Mouse (Mus musculus): ENCODE data around the gene Gab3.

The Gab3 gene

DNA sequence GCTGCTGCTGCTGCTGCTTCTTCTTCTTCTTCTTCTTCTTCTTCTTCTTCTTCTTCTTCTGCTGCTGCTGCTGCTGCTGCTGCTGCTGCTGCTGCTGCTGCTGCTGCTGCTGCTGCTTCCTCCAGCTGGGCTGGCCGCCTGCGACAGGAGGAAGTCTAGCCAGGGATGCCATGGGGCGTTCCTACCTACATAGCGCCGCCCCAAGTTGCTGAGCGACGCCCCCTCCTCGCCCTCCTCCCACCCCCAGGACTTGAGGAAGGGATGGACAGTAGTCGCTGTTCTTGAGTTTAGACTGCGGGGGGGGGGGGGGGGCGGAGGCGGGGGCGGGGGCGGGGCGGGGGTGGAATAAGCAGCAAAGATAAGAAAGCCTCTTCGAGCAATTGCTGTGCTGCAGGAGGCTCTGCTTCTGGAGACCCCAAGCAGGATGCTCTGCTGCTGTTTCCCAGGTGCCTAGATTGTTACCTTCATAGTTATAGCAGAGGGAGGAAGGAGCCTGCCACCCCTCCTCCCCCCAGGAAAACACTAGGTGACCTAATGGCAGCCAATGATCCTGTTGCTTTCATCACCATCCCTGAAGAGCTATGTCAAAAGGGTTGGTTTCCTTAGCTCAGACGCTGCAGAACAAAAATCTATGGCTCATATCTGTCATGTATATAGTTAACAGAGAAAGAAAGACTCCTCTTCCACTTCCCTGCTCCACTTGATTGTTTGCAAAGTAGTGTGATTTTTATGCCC, at the start of gene Gab3:
Gene Gab3 (minus strand): TSS at position 685 of the 735 bp plus-strand sequence.
- peak; percentile 5 for DNase-seq (ENCODE audit: low spot score)

DNA sequence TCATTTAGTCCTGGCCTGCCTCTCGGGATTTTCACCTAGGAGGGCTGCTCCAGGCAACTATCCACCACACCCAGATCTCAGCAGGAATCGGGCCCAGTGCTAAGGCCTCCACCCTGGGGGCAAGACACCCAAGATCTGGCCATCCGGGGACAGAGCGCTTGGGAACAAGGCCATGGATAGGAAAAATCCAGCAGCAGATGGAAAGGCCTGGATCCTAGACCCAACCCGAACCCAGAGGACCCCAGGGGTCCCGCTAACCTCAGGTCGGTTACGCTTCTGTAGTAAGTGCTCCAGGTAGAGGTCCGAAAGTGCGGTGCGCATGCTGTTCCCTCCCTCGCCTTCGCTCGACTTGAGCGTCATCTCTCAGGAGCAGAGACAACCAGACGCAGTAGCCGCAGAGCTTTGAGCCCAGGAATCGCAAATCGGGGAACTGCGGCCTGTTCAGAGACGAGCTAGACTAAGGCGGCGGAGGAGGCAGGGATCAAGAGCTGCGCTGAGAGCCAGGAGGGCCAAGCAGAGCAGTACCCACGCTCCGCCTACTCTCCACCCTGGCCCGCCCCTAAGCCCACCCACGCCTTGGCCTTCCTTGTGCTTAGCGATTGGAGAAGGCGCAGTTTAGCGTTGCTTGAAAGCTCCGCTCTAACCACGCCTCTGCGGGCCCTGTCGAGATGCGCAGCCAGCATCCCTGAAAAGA, 45.4 kb upstream of the Gab3 start, which contains the start of gene Mpp1:
Gene Mpp1 (minus strand): TSS at position 550 of the 694 bp plus-strand sequence.
- DNase-seq (ENCODE audit: low spot score): peak; percentile 34

DNA sequence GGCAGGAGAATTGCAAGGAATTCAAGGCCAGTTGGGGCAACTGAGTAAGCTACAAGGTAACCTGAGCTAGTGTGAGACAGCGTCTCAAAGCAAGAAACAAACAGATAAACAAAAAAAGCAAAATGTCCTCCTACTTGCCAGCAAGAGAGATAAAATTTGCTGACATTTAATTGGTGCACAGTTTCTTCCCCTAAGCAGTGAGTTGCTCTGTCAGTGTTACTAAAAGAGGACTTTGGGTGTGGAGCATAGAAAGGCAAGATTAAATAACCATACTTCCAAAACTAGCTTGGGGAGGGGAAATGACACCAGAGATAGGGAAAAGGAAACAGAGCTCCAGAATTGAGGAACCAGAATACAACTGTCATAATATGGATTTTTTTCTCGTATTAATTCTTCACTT, 44.2 kb upstream of the Gab3 start:
- DNase-seq (ENCODE audit: low spot score): no peak

DNA sequence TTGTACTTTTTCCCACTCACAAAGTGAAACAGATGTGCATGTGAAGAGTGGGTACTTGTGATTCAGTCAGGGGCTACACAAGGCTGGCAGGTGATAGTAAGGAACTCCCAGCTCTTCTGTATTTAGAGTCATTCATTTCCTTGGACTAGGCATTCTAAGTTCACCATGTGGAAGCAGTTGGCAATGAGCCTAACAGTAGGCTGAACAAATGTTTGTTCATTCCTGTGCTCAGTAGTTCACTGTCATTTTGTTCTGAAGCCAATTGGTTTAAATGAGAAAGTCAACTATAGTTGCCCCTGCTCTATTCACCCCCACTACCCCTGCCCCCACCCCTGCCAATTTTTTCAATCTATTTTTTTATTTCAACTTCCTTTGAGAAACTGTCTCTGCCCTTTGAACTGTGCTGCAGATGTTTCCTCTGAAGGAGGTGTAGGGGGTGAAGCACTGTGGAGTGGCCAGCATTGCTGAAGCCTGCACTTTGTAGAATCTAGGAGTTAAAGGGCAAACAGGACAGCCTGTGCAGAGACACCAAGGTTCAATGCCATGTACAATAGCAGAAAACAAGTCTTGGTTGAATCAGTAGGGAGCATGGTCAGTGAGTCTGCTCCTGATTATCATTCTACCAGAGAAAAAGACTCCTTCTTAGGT, 43.2 kb upstream of the Gab3 start:
- DNase-seq (ENCODE audit: low spot score): no peak

DNA sequence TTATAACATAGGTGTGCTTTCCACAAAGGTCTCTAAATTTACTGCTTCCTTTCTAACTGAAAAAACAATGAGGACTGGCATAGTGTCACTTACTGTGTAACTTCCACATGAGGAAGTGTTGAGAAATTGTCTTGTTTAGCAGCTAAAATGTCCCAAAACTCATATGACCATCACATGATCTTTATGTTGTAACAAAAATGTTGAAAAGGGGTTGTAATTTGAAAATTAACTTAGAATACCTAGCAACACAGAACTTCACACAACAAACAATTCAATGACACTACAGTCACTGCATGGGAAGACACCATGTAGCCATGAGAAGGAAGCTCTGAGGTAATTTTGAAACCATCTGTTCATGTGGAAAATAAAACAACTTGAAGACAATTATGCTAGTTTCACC, 41.6 kb upstream of the Gab3 start:
- no peak for DNase-seq (ENCODE audit: low spot score)

DNA sequence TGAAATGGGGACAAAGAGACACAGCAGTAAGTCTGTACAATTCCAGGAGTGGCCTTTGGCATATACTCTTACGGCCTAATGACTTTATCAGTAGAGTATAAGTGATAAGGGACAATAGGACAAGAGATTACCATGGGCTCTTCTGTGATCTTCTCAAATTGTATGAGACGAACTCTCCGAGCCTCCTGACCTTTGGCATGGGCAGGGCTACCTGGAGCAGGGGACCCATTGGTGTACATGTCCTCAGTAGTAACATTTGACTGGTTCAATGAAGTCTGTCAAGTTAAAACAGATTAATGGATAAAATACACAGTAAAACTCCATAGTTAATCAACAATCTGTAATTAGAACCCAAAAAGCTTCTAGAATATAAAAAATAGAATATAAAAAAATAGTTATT, 40.3 kb upstream of the Gab3 start:
- no peak for DNase-seq (ENCODE audit: low spot score)

DNA sequence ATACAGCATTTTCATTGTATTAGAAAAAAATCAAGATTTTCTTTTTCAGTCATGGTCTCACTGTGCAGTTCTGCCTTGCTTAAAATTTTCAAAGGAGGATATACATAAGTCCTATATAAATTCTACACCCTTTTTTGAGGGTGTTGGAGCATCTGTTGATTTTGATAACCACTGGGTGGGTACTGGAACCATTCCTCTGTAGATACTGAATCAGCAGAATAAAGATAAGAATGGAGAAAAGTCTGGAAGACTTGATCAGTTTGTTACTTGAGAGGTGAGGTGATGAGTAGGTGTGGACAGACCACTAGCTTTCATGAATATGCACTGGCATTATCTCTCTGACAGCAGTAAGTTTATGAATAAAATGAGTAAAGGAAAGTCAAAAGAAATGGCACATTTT, 30.3 kb upstream of the Gab3 start:
- DNase-seq (ENCODE audit: low spot score): no peak

DNA sequence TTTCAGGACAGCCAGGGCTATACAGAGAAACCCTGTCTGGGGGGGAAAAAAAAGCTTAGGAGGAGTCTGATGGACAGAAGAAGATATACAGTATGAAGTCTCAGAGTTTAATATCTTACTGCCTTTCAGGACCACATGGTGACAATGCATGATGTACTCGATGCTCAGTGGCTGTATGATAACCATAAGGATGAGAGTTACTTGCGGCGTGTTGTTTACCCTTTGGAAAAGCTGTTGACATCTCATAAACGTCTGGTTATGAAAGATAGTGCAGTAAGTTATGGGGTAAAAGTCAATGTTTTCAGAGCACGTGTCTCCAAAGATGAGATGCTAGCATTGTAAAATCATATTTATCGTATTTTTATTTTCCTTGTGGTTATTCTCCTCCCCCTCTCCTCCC, 17.0 kb upstream of the Gab3 start:
- DNase-seq (ENCODE audit: low spot score): no peak

DNA sequence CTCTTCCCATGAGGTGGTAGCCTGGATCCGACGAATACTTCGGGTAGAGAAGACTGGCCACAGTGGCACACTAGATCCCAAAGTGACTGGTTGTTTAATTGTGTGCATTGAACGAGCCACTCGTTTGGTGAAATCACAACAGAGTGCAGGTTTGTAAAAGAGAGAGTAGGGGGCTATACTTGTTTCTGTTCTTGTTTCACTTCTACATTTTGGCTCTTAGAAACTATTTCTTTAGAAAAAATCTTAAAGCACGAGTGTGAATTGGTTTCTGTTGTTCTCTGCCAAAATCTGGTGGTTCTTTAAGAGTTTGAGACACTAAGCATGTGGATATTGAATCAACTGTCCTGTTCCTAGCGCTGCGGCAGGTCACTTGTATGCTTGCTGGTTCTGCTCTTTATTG, 13.5 kb upstream of the Gab3 start:
- DNase-seq (ENCODE audit: low spot score): no peak

DNA sequence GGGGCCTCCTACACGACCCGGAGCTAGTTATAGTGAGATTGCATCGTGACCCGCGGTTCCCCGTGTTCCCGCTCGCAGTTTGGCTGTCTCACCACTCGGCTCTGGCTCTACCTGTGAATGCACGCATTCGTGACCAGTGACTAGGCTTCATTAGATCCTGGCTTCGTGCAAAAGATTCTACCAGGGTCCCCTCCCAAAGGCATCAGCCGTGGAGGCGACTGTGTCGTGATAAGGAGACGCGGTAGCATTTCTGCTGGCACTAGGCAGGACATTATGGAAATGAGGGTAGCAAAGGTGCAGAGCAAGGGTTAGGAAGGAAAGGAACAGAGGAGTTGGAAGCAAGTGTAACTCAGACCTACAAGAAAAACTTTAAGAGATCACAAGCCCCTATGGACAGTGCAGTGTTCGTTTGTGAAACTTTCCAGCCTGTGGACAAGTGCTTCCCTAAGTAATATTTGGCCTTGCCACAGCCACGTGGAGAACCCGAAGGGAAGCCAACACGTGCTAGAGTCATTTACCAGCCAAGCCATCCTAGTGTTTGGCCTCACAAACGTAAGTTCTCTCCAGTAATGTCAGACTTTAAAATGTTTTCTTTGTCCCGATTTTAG, 11.0 kb upstream of the Gab3 start:
- no peak for DNase-seq (ENCODE audit: low spot score)

DNA sequence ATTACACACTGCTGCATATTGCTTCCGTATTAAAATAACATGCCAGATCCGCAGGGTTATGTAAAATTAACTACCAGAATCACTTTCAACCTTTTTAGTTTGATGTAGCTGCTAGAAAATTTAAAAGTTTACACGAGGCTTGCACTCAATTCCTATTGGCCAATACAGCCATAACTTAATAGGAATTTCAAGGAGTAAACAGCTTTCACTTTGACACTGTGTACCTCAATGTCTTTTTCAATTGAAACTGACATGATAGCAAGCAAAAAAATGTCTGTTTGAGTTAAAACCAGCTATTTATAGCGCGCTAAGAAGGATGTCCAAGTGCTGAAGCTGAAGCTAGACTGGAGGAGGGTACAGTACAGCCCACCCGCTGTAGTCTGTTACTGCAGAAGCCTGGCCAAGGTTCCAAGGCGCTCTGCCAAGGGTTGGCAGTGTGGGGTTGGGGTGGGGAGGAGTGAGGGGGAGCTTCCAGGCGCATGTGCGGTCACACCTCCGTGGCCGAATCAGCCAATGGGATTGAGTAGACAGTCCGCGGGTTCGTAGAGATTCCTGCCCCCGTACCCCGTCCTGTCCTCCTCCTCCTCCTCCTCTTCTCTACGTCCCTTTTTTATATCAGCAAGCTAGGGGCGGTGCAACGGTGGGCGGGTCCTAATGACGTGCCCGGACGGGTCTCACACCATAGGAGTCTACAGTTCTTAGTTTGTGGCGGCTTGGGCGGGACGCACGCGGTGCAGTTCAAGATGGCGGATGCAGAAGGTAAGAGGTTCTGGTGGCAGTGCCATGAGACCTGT, 10.3 kb upstream of the Gab3 start, which contains the start of gene Dkc1:
Gene Dkc1 (plus strand): TSS at position 486 of the 794 bp plus-strand sequence.
- DNase-seq (ENCODE audit: low spot score): peak; percentile 90

DNA sequence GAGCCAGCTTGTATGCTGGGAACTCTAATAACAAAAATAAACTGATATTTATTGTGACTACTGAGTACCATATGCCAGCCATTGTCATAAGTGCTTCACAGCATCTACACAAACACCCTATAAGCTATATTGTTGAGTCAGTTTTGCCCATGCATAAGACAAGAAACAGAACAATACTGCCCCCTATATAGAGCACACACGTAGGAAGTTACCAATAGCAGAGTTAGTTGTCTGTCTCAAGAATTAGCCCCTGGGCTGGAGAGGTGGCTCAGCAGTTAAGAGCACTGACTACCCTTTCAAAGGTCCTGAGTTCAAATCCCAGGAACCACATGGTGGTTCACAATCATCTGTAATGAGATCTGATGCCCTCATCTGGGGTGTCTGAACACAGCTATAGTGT, 396 bp upstream of the Gab3 start:
- DNase-seq (ENCODE audit: low spot score): no peak

DNA sequence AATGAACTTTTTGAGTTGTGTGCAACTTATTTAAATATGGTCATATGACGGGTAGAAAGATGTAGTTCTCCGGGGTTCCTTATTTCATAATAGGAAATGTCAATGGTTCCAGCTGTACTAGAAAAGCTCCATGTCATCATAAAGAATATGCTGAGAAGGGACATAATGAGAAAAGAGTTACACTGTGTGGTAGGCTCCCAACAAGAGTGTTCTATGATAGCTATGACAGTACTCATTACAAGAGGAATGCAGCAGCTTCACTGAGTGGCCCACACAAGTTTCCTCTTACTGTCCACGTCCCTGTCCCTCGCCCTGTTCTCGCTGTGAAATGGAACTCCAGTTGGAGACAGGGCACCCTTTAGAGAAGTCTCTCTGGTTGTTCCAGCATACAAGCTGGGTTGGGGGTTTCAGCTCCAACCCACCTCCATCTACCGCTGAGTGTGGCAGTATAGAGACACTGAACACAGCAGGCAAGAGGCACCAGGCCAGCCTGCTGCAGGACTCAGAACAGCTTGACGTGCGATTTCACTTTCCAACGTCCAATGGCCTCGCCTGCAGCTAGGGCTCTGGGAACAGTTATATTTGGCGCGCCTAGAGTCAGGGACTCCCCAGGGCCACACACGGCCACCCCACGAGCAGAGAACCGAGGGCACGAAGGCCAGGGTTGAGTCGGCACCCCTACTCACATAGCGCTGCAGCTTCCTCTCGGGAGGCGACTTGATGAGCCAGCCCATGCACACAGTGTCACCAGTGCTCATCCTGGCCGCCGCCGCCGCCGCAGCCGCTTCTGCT, 1.1 kb downstream of the Gab3 start:
- no peak for DNase-seq (ENCODE audit: low spot score)

DNA sequence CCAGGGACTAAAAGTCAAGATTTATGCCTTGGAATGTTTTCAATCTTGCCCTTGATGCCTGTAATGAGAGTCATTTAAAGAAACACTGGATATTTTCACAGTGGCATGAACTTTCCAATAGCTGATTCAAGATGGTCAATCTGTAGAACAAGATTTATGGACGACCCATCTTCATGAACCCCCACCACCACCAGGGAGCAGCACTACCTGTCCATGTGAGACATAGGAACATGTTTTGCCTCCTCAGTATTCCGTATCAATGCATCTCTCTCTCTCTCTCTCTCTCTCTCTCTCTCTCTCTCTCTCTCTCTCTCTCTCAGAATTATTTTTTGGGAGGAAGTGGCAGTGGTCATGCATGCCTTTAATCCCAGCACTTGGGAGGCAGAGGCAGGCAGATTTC, 2.9 kb downstream of the Gab3 start:
- no peak for DNase-seq (ENCODE audit: low spot score)

DNA sequence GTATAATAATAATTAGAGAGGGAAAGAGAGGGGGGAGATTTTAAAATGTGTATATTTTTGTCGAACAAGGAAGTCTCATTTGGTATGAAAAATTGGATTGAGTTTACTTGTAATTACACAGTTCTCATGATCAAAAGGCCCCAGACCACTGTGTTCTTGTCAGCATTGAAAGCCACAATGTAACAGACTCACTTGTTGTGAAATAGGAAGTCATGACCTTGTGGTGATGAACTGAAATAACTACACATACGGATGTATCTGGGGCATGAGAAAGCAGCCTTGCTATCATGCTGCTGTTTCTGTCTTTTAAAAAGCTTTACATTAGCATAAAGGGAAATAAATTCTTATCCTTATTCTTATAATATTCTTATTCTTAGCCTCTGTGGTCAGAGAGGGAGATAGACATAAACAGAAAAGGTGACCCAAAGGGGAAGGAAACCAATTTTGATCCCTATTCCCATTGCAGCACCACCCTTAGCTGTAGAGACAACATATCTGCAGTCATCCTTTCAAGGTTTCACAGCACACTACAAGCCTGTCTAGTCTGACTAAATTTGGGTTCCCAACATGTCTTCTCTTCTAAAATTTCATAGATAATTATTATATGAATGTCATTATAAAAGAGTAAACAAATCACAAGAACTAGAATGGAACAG, 29.0 kb downstream of the Gab3 start:
- DNase-seq (ENCODE audit: low spot score): no peak

DNA sequence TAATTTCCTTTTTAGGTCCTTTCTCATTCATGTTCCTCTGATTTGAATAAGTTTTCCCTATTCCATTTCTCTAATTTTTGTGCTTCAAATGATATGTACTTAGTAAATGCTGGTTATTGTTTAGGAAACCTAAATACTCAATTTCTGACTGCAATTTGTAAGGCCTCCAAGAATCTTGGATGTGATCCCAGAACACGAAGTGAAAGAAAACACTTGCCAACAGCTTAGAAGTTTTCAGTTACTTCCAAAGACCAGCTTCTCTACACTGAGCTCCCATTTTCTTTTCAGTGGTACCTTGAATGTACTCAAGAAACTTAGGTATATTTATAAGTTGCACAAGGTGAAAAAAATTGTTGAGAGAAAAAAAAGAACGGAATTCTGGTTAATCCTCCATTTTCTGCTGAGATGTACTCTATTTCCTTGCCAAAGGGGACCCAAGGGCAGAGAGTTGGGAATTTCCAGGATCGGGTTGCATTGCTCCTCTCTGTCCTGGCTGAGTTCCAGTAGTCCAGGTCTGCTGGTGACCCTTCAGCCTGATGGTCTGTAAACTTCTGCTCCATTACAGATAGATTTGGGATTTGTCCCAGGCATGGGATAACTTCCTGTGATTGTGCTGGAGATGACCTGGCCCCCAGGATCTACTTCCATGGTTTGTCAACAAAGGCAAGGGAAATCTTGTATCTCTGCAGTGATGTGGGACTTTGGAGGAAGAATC, 38.2 kb downstream of the Gab3 start:
- peak; percentile 6 for DNase-seq (ENCODE audit: low spot score)

DNA sequence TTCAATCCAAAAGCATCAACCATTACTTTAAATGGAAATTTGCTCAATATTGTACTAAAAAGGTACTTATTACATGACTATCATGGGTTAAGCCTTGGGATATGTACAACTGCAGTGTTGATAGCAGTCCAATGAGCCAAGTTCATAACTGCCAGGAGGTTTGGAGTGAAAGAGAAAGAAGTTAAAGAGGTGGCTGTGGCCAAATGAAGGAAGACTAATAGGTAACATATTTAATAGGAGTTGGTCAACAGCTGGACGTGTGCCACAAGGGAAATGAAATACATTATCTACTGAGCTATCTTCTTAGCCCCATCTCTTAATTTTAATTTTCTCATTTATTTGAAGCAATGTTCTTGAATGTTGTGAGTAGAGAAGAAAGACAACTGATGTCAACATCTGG, 39.3 kb downstream of the Gab3 start:
- no peak for DNase-seq (ENCODE audit: low spot score)

DNA sequence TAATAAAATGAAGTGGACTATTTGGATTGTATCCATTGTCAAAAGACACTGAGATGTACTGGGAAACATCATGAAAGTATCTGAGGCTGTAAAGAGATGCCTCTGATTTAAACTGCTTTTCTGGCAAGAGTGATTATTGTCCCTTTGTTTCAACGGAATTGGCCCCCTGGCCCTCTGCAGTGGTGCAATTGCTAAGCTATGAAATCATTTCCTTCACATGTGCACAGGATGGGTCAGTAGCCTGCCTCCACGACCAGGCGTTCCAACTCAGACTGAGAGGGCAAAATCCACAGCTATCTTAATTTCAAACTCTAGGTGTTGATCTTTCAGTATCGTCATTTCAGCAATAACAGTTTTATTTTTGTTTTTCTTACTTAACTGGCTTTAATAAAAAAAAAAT, 40.7 kb downstream of the Gab3 start:
- no peak for DNase-seq (ENCODE audit: low spot score)

DNA sequence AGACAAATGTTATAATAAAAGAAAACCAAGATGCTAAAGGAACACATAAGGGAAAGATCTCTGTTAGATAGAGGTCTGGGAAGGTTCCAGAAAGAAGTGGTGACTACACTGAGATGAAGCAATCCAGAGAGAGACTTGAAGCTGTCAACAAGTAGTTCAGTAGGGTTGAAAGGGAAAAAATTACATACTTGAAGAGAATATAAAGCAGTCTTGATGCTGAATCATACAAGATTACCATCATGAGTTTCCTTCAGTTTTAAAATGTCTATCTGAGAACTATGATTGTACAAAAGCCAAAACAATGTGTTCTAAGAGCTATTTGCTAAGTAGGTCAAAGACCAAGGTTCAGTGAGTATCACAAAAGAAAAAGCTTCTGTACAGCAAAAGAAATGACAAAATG, 48.6 kb downstream of the Gab3 start:
- DNase-seq (ENCODE audit: low spot score): no peak

DNA sequence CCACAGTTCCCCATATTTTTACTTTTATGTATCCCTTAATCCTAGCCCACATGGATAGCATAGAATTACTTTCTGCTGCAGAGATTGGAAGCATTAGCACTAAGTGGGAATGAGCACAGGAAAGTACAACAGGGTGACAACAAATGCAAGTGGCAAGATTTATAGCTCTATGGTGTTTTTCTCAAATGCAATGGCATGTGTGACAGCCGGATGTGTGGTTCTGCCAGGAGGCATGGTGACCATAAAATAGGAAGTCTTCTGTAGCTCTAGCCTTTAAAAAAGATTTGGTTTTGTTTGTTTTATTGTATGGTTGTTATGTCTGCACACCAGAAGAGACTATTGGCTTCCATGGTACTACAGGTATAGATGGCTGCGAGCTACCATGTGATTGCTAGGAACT, 50.1 kb downstream of the Gab3 start:
- no peak for DNase-seq (ENCODE audit: low spot score)

All from left cerebral cortex, adult 11 months (tissue).